In the genomic region with DNA sequence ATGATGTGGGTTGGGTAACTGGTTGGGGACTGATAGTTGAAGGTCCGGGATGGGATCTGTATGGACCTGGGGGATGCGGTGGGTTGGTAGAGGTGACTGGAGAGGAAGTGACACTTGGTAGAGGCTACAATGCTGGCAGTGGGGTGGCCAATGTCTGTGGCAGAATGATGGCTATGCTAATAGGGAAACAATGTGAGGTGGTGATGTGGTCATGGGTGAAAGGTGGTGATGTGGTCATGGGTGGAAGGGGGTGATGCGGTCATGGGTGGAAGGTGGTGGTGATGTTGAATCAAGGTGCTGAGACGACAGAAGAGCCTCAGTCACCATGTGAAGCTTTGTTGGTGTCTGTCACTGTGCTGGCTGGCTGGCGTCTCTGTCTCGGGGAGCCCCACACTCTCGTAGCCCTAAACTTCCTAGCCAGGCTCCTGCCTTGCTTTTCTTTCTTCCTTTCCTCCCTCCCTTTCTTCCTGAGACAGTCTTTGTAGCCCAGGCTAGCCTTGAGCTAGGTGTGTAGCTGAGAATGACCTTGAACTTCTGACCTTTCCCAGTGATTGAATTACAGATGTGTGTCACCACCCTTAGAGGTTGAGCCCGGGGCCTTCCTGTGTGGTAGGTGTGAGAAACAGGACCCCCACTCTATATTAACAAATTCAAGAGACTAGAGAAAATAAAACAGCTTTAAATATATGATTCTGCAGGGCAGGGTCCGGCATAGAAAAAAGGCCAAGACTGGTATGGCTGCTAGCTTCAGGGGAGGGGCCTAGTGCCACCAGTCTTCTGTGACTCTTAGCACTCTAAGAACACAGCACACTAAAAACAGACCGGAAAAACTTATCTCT, we compare ENCODE assay signal across 1 mouse cellular context.
A peak's percentile ranks its signal among the peaks of the same experiment; 100 is the strongest.
TF ChIP-seq lines count a peak whose summit lies in the region.

No protein-coding gene starts in this region.

TF ChIP-seq in CH12.LX, 34 proteins besides CTCF, POLR2A, EP300 and RAD21 (continued from another document):
- TF ChIP-seq SMC3 (IDR thresholded peaks at IDR 0.05; ENCODE audit: low read depth, low read length) (no peak), MAX (IDR thresholded peaks at IDR 0.05; ENCODE audit: low read length) (no peak), ELF1 (IDR thresholded peaks at IDR 0.05; ENCODE audit: low read depth, low read length) (no peak; the same call in 1 of the 2 replicates), NRF1 (IDR thresholded peaks at IDR 0.05; ENCODE audit: low read depth, low read length) (no peak), ETS1 (conservative IDR thresholded peaks at IDR 0.05; ENCODE audit: low read depth, low read length) (peak; percentile 37; the same call in 1 of the 2 replicates), CHD2 (IDR thresholded peaks at IDR 0.05; ENCODE audit: low read length) (0 out of 2 replicates have a peak, but pooled peaks have one; percentile 14), GABPA (IDR thresholded peaks at IDR 0.05; ENCODE audit: insufficient replicate concordance, low read depth, low read length) (no peak), MXI1 (IDR thresholded peaks at IDR 0.05; ENCODE audit: low read depth, low read length) (no peak; the same call in 1 of the 2 replicates), MAZ (IDR thresholded peaks at IDR 0.05; ENCODE audit: low read depth, low read length) (peak; percentile 34; the same call in 1 of the 2 replicates), USF1 (IDR thresholded peaks at IDR 0.05; ENCODE audit: low read depth, low read length) (no peak), ZC3H11A (IDR thresholded peaks at IDR 0.05; ENCODE audit: low read depth, low read length) (no peak), CHD1 (IDR thresholded peaks at IDR 0.05; ENCODE audit: low read depth, low read length) (no peak; the same call in 1 of the 2 replicates), IRF4 (IDR thresholded peaks at IDR 0.05; ENCODE audit: low read depth, low read length) (peak; percentile 42; the same call in 1 of the 2 replicates), MYC (IDR thresholded peaks at IDR 0.05; ENCODE audit: low read depth, low read length) (0 out of 2 replicates have a peak, but pooled peaks have one; percentile 13), NELFE (IDR thresholded peaks at IDR 0.05; ENCODE audit: low read depth, low read length) (peak; percentile 30; the same call in 1 of the 2 replicates), MEF2A (IDR thresholded peaks at IDR 0.05; ENCODE audit: borderline replicate concordance, low read depth, low read length) (no peak; the same call in 1 of the 2 replicates), PAX5 (IDR thresholded peaks at IDR 0.05; ENCODE audit: low read length) (no peak), ZNF384 (IDR thresholded peaks at IDR 0.05; ENCODE audit: low read depth, low read length) (no peak), POLR2AphosphoS2 (IDR thresholded peaks at IDR 0.05; ENCODE audit: low read depth, low read length) (no peak)
